Mouse (Mus musculus): ENCODE measurements around the gene Gm266. TPM values are rescaled to one million over a fixed set of nuclear protein-coding genes. Genes with fewer than 3 reads are reported as not detected.

Gm266 gene
- polyA plus RNA-seq, 1 experiment: not detected

GRCm38 (mm10) chr12:111447898-111448760 is 37.5 kb downstream of the Gm266 start:
- peak overlapping the region; percentile 80 for H3K27ac ChIP-seq (ENCODE audit: insufficient read depth, low read depth, low read length)
- TF ChIP-seq CTCF (IDR thresholded peaks at IDR 0.05; ENCODE audit: low read depth, low read length) (no peak), POLR2A (IDR thresholded peaks at IDR 0.05; ENCODE audit: borderline replicate concordance, low read depth, low read length) (no peak)
- peaks cover 65% of the 10 kb centered on the region for H3K4me1 ChIP-seq (ENCODE audit: control insufficient read depth, insufficient read depth, low read length)
- no peak overlapping the region for H3K4me3 ChIP-seq (ENCODE audit: insufficient read depth, low read length)

- TF ChIP-seq CTCF (IDR thresholded peaks at IDR 0.05; ENCODE audit: low read depth, low read length): no peak
- no peak for TF ChIP-seq POLR2A (IDR thresholded peaks at IDR 0.05; ENCODE audit: borderline replicate concordance, low read depth, low read length)
- Histone ChIP-seq H3K27ac (ENCODE audit: insufficient read depth, low read depth, low read length) (peak overlapping the region; percentile 37), H3K4me1 (ENCODE audit: control insufficient read depth, insufficient read depth, low read length) (peaks cover 59% of the 10 kb centered on the region)
These were observed 38.3 kb downstream of the Gm266 start for GRCm38 (mm10) chr12:111447350-111447749.

GRCm38 (mm10) chr12:111446745-111447144 is 38.9 kb downstream of the Gm266 start:
- Histone ChIP-seq H3K27ac (ENCODE audit: insufficient read depth, low read depth, low read length) (peak overlapping the region; percentile 37), H3K4me3 (ENCODE audit: insufficient read depth, low read length) (peak overlapping the region; percentile 27), H3K4me1 (ENCODE audit: control insufficient read depth, insufficient read depth, low read length) (peaks cover 59% of the 10 kb centered on the region)
- TF ChIP-seq CTCF (IDR thresholded peaks at IDR 0.05; ENCODE audit: low read depth, low read length): no peak
- no peak for TF ChIP-seq POLR2A (IDR thresholded peaks at IDR 0.05; ENCODE audit: borderline replicate concordance, low read depth, low read length)

More at GRCm38 (mm10) chr12:111447350-111447749, 38.3 kb downstream of the Gm266 start:
- no peak overlapping the region for H3K4me3 ChIP-seq (ENCODE audit: insufficient read depth, low read length)

- H3K4me1 ChIP-seq (ENCODE audit: control insufficient read depth, insufficient read depth, low read length): peaks cover 62% of the 10 kb centered on the region
- no peak for TF ChIP-seq CTCF (IDR thresholded peaks at IDR 0.05; ENCODE audit: low read depth, low read length)
- TF ChIP-seq POLR2A (IDR thresholded peaks at IDR 0.05; ENCODE audit: borderline replicate concordance, low read depth, low read length): no peak
- peak overlapping the region; percentile 37; the same call in 1 of the 2 replicates for H3K27ac ChIP-seq (ENCODE audit: insufficient read depth, low read depth, low read length)
- peak overlapping the region; percentile 27 for H3K4me3 ChIP-seq (ENCODE audit: insufficient read depth, low read length)
These were observed 39.6 kb downstream of the Gm266 start for GRCm38 (mm10) chr12:111445890-111446613.

GRCm38 (mm10) chr12:111445161-111445889 is 40.3 kb downstream of the Gm266 start:
- no peak for TF ChIP-seq POLR2A (IDR thresholded peaks at IDR 0.05; ENCODE audit: borderline replicate concordance, low read depth, low read length)
- no peak for TF ChIP-seq CTCF (IDR thresholded peaks at IDR 0.05; ENCODE audit: low read depth, low read length)
- Histone ChIP-seq H3K4me1 (ENCODE audit: control insufficient read depth, insufficient read depth, low read length) (peaks cover 63% of the 10 kb centered on the region), H3K4me3 (ENCODE audit: insufficient read depth, low read length) (peak overlapping the region; percentile 73), H3K27ac (ENCODE audit: insufficient read depth, low read depth, low read length) (no peak overlapping the region)

- no peak for TF ChIP-seq POLR2A (IDR thresholded peaks at IDR 0.05; ENCODE audit: borderline replicate concordance, low read depth, low read length)
- Histone ChIP-seq H3K4me1 (ENCODE audit: control insufficient read depth, insufficient read depth, low read length) (peaks cover 56% of the 10 kb centered on the region), H3K27ac (ENCODE audit: insufficient read depth, low read depth, low read length) (peak overlapping the region; percentile 76), H3K4me3 (ENCODE audit: insufficient read depth, low read length) (peak overlapping the region; percentile 73)
These were observed 41.4 kb downstream of the Gm266 start for GRCm38 (mm10) chr12:111443921-111444831.

- Histone ChIP-seq H3K4me1 (ENCODE audit: control insufficient read depth, insufficient read depth, low read length) (peaks cover 57% of the 10 kb centered on the region), H3K4me3 (ENCODE audit: insufficient read depth, low read length) (peak overlapping the region; percentile 73), H3K27ac (ENCODE audit: insufficient read depth, low read depth, low read length) (peak overlapping the region; percentile 76)
- TF ChIP-seq POLR2A (IDR thresholded peaks at IDR 0.05; ENCODE audit: borderline replicate concordance, low read depth, low read length): no peak
- no peak for TF ChIP-seq CTCF (IDR thresholded peaks at IDR 0.05; ENCODE audit: low read depth, low read length)
These were observed 42.4 kb downstream of the Gm266 start for GRCm38 (mm10) chr12:111443011-111443870.

Data from bone marrow macrophage, adult 2 months (primary cell).